Mouse (Mus musculus) neural tube, embryonic 10.5 days (tissue): Measurements from ENCODE around the gene Psg19.

Experiments
- DNase-seq: peaks from one replicate; pipeline ENCODE4 v3.0.0-alpha.2; 2017; ENCODE audit warnings: low spot score; ENCODE audit errors: extremely low spot score

The Psg19 gene

DNA sequence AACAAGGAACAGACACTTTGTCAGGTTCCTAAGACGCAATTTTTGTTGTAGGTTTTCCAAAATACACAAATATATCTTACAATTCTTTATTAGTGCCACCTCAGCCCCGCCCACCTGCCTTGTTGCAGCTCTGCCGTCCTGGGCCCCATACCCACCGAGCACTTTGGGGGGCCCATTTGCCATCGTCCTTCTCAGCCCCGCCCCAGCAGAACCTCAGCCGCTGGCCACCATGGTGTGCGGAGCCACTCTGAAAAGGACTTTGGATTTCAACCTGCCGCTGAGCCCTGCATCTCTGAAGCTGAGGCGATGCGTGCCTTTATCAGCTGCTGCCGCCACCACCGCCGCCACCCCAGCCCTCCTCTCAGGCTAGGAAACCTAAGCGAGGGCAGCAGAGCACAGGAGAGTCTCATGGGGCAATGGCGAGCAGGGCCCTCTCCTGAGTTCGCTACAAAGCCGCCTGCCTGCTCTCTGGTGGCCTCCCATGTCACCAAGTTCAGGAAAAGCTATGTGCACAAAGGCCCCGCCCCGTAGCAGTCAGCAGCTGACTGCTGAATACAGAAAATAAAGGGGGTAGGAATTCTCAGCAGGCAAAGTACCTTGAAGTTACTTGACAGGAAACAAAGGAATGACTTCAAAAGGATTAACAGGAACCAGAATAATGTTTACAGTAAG, 52.0 kb downstream of the Psg19 start:
- peak; percentile 40 for DNase-seq
